Mouse (Mus musculus) monocyte, adult 5-6 weeks (primary cell): ENCODE measurements at regions not wholly inside any gene's neighbourhood (a gene's known extent, or its start where the extent isn't known, plus 50 kb on each side); places are given as distances from the start of the nearest gene placed in this dataset.

ENCODE experiments used
- ATAC-seq: fragments of 153-309, 156-312 bp; replicated peaks from 2 replicates; pipeline ENCODE4 v1.8.0; 2017; ENCODE audit warnings: mild to moderate bottlenecking; ENCODE audit not compliant: low TSS enrichment, insufficient number of reproducible peaks, severe bottlenecking, poor library complexity, low FRiP score

- no peak for ATAC-seq
These were observed 394.6 kb downstream of the Basp1 start for GRCm38 (mm10) chr15:25018937-25019336.

DNA sequence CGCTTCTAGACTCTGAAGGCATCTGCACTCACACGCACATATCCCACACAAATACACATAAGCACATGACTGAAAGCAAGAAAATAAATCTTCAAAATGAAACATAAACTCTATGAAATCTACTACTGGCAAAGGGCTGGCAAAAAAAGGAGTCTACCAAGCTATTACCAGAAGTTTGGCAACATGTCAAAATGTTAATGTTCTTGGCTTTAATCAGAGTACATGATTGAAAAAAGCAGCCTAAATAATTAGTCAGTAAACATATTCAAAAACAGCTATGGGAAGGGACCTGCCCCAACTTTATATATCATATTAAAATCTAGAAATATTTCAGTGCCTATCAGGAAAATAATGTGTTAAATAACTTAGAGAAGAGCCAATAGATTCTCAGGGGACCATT, 405.8 kb downstream of the Basp1 start:
- no peak for ATAC-seq

DNA sequence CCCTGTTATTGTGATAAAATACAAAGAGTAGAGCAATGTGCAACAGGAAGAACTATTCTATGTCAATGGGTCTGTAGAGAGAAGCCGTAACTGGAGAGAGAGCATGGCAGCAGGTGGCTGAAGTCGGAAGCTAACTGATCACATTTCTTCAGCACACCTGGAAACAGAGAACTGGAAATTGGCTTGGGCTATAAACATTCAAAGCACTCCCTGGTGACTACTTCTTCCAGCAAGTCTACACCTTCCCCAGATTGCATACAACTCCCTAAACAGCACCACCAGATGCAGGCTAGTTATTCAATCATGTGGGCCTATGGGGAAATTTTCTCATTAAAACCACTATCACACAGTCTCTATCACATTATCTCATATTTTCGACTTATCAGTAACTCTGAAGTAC, 413.4 kb downstream of the Basp1 start:
- ATAC-seq: no peak

DNA sequence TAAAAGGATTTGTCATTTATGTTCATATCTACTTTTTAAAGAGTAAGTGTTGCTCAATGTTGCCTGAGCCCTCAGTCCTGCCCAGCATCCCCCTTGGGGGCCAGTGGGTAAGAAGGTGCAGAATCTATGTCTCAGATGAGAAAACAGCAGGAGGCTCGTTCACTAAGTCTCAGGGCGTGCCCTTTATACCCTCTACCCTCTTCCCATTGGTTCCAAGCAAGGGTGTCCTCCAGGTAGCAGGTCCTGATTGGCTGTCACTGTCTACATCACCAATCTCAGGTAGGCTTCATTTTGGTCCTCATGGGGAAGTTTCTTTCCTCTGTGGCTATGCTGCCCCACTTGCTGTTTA, 420.3 kb downstream of the Basp1 start:
- no peak for ATAC-seq

GRCm38 (mm10) chr15:24992665-24993324, 420.8 kb downstream of the Basp1 start:
- no peak for ATAC-seq

DNA sequence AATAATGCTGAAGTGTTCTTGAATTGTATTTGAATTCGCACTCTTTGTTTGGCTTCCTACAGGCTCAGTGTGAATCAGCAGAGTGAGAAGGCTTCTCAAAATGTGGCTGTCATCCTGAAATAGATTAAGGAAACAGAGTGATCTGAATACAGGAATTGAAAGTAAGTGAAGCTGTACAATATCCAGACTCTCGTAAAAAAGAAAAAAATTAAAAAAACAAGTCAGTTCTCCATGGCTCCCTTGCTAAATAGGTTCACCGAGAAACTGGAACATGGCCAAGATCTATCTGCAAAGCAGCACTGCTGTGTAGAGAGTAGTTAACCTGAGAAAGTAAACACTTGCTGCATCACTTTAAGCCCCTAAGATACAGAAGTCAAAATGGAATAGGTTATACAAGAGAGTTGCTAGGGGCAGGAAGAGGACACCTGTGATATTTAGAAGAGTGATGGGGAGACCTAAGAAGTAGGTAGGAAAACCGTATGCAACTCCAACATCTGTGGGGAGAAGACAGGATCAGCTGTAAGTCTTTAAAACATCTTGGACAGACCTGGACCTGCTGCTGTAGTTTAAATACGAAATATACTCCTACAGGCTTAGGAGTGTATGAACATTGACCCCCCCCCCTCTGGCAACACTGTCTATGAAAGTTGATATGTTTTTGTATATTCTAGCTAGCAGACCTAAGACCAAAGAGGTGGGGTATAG, 423.3 kb downstream of the Basp1 start:
- ATAC-seq: no peak

DNA sequence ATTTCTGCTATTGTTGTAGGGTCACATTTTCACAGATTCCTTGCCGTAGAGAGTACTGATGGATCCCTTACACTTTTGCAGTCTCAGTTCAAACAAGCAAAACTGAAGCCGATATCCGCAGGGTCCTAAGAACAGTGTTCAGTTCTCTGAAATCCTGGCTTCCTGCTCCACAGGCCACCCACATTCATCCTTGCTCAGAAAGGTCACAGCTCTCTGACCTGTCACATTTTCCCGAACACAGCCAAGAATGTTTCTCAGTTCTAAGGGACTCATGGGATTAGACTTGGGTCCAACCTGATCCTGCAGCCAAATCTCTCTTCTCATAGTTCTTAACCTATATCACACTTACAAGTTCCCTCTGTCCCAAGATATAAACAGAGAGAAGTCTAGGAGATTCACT, 432.7 kb downstream of the Basp1 start:
- ATAC-seq: no peak

GRCm38 (mm10) chr15:24972020-24972419, 441.5 kb downstream of the Basp1 start:
- ATAC-seq: no peak

GRCm38 (mm10) chr15:24969391-24969812, 444.2 kb downstream of the Basp1 start:
- ATAC-seq: no peak

GRCm38 (mm10) chr15:24968636-24969317, 444.8 kb downstream of the Basp1 start:
- ATAC-seq: no peak

GRCm38 (mm10) chr15:24929742-24930141, 483.8 kb downstream of the Basp1 start:
- ATAC-seq: no peak

- ATAC-seq: no peak
These were observed 501.7 kb downstream of the Basp1 start for GRCm38 (mm10) chr15:24911866-24912265.

DNA sequence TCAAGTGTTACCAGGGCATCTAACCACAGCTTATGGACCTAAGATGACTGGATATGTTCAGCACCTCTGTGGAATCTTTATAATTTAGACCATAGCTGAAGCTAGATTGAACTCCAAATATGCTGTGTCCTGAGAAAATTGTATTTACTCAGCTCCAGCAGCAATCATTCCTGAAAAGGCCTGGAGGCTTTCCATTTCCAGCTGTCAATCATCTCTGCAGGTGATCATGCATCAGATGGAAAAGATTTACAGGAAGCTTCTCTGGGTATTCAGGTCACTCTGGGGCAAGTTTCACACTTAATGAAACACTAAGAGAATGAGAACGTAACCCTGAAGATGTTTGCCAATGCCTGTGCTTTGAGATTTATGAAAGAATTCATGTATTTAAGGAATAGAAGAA, 502.1 kb downstream of the Basp1 start:
- ATAC-seq: no peak

- no peak for ATAC-seq
These were observed 506.6 kb downstream of the Basp1 start for GRCm38 (mm10) chr15:24906957-24907356.

- ATAC-seq: no peak
These were observed 534.7 kb downstream of the Basp1 start for GRCm38 (mm10) chr15:24878846-24879245.

GRCm38 (mm10) chr15:24877711-24878598, 535.6 kb downstream of the Basp1 start:
- ATAC-seq: no peak

GRCm38 (mm10) chr15:24876157-24876731, 537.3 kb downstream of the Basp1 start:
- ATAC-seq: no peak

DNA sequence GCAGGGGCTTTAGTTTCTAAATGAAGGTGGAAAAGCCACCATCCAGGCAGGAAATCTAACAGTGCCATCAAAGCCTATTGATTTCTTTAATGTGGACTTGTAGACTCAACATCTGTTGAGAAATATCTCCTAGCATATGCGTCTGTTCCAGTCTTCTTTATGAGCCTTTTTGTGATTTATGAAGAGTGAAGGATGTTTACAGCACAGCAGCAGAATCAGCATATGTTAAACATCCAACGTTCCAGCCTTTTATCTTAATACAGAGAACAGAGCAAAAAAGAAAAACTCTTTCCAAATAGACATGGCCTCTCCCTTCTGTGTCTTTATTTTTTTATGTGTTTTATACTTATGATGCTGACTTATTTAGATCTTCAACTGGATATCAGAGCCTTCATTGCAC, 573.3 kb downstream of the Basp1 start:
- no peak for ATAC-seq

- ATAC-seq: no peak
These were observed 575.2 kb downstream of the Basp1 start for GRCm38 (mm10) chr15:24838390-24838789.
